Mouse (Mus musculus) liver, embryonic 16.5 days (tissue): Measurements from ENCODE around the gene Ltbp4. TPM values are rescaled to one million over a fixed set of nuclear protein-coding genes. Genes with fewer than 3 reads are reported as not detected.

Experiments used
- ATAC-seq: fragments of 200-750 bp; cut with Nextera tagmentation; 2 replicates; pipeline ENCODE4 v1.8.0; 2017; ENCODE audit warnings: low read depth, mild to moderate bottlenecking, moderate number of reproducible peaks, moderate library complexity
- H3K27ac ChIP-seq: fragments of 300-500 bp; sonication (generic); 2 replicates; pipeline ENCODE4 v1.5.1; 2014; ENCODE audit warnings: mild to moderate bottlenecking, low read length
- H3K27me3 ChIP-seq: fragments of 300-500 bp; sonication (generic); 2 replicates; pipeline ENCODE4 v1.6.1; 2014; ENCODE audit warnings: low read depth, low read length, mixed read lengths; ENCODE audit not compliant: control insufficient read depth, insufficient read depth
- H3K36me3 ChIP-seq: fragments of 300-500 bp; sonication (generic); 2 replicates; pipeline ENCODE4 v1.6.1; 2014; ENCODE audit warnings: mild to moderate bottlenecking; ENCODE audit not compliant: control insufficient read depth, insufficient read depth
- H3K4me1 ChIP-seq: fragments of 300-500 bp; sonication (generic); 2 replicates; pipeline ENCODE4 v1.6.1; 2014; ENCODE audit warnings: low read depth, low read length, mixed read lengths; ENCODE audit not compliant: control insufficient read depth
- H3K4me2 ChIP-seq: fragments of 300-500 bp; sonication (generic); 2 replicates; pipeline ENCODE4 v1.6.1; 2014; ENCODE audit warnings: low read depth, low read length, mixed read lengths
- H3K4me3 ChIP-seq: fragments of 300-500 bp; sonication (generic); 2 replicates; pipeline ENCODE4 v1.5.1; 2014; ENCODE audit warnings: low read depth, mild to moderate bottlenecking, low read length
- H3K9ac ChIP-seq: fragments of 300-500 bp; sonication (generic); 2 replicates; pipeline ENCODE4 v1.6.1; 2014; ENCODE audit warnings: low read depth, low read length
- H3K9me3 ChIP-seq: fragments of 300-500 bp; sonication (generic); replicated peaks from 2 replicates; pipeline ENCODE4 v1.6.1; 2016; ENCODE audit warnings: low read length; ENCODE audit not compliant: control insufficient read depth
- WGBS: fragments of 180-500 bp; shearing (Covaris S2); extraction: QIAGEN DNeasy Blood & Tissue Kit; methylation state at CpG from one replicate; pipeline ENCODE4 v1.1.7; 2014; ENCODE audit not compliant: insufficient replicate concordance; 5-methylcytosine and 5-hydroxymethylcytosine counted together
- polyA plus RNA-seq: library from polyadenylated mRNA; unstranded; fragments of >200 nt; fragmentation: Nextera tagmentation; extraction: Ambion mirVana; gene quantifications from 2 replicates; pipeline ENCODE4 v1.2.1, GENCODE M21; 2015

Ltbp4 gene
- 5.2 and 7.6 TPM in 2 replicates for polyA plus RNA-seq

GRCm38 (mm10) chr7:27337175-27337853, at the start of gene Ltbp4:
TSS of gene Ltbp4 (minus strand) at chr7:27337692.
- Histone ChIP-seq H3K4me3 (peak within 1 kb of the TSS; percentile 20; the same call in 1 of the 2 replicates), H3K27me3 (peaks cover 78% of the 10 kb centered on the region), H3K4me1 (peaks cover 4% of the 10 kb centered on the region), H3K9ac (no peak within 1 kb of the TSS), H3K36me3 (no peaks in the 10 kb centered on the region), H3K4me2 (peak within 1 kb of the TSS; percentile 39), H3K9me3 (no peaks in the 10 kb centered on the region), H3K27ac (no peak within 1 kb of the TSS)
- ATAC-seq = peak; percentile 80
- WGBS = 2% methylated on average over 35 of the region's 36 CpGs

- no peak for ATAC-seq
- no peak overlapping the region for H3K9ac ChIP-seq
- no peaks in the 10 kb centered on the region for H3K36me3 ChIP-seq
- no peak overlapping the region for H3K27ac ChIP-seq
- peaks cover 5% of the 10 kb centered on the region for H3K4me1 ChIP-seq
- no peaks in the 10 kb centered on the region for H3K9me3 ChIP-seq
- no peaks in the 10 kb centered on the region; the same call in 1 of the 2 replicates for H3K27me3 ChIP-seq
- 46% methylated on average over 4 of the region's 4 CpGs for WGBS
- no peak overlapping the region for H3K4me3 ChIP-seq
- no peak overlapping the region for H3K4me2 ChIP-seq
Measured at GRCm38 (mm10) chr7:27384731-27385130, 47.2 kb upstream of the Ltbp4 start.

GRCm38 (mm10) chr7:27384134-27384533, 46.6 kb upstream of the Ltbp4 start:
- Histone ChIP-seq H3K36me3 (no peaks in the 10 kb centered on the region), H3K4me2 (no peak overlapping the region), H3K9ac (no peak overlapping the region), H3K27ac (no peak overlapping the region), H3K9me3 (no peaks in the 10 kb centered on the region), H3K27me3 (peaks cover under 1% of the 10 kb centered on the region; the same call in 1 of the 2 replicates), H3K4me3 (no peak overlapping the region), H3K4me1 (peaks cover 5% of the 10 kb centered on the region)
- WGBS = 72% methylated on average over 5 of the region's 5 CpGs
- ATAC-seq = no peak

- no peaks in the 10 kb centered on the region for H3K36me3 ChIP-seq
- no peak overlapping the region for H3K4me2 ChIP-seq
- 30% methylated on average over 1 of the region's 1 CpGs for WGBS
- H3K4me3 ChIP-seq = no peak overlapping the region
- peaks cover 5% of the 10 kb centered on the region for H3K4me1 ChIP-seq
- peaks cover 3% of the 10 kb centered on the region; the same call in 1 of the 2 replicates for H3K27me3 ChIP-seq
- no peaks in the 10 kb centered on the region for H3K9me3 ChIP-seq
- H3K9ac ChIP-seq = no peak overlapping the region
- no peak for ATAC-seq
- no peak overlapping the region for H3K27ac ChIP-seq
Measured at GRCm38 (mm10) chr7:27383233-27383632, 45.7 kb upstream of the Ltbp4 start.

GRCm38 (mm10) chr7:27381560-27381959, 44.1 kb upstream of the Ltbp4 start:
- peaks cover 5% of the 10 kb centered on the region for H3K4me1 ChIP-seq
- no peaks in the 10 kb centered on the region for H3K36me3 ChIP-seq
- H3K4me2 ChIP-seq = no peak overlapping the region
- peaks cover 3% of the 10 kb centered on the region; the same call in 1 of the 2 replicates for H3K27me3 ChIP-seq
- ATAC-seq = no peak
- H3K9ac ChIP-seq = no peak overlapping the region
- no peaks in the 10 kb centered on the region for H3K9me3 ChIP-seq
- H3K4me3 ChIP-seq = no peak overlapping the region
- H3K27ac ChIP-seq = no peak overlapping the region
- 45% methylated on average over 4 of the region's 4 CpGs for WGBS

- no peak for ATAC-seq
- Histone ChIP-seq H3K4me2 (no peak overlapping the region), H3K27ac (no peak overlapping the region), H3K27me3 (peaks cover 7% of the 10 kb centered on the region), H3K36me3 (no peaks in the 10 kb centered on the region), H3K9ac (no peak overlapping the region), H3K9me3 (no peaks in the 10 kb centered on the region), H3K4me1 (peaks cover 5% of the 10 kb centered on the region), H3K4me3 (no peak overlapping the region)
- 20% methylated on average over 1 of the region's 1 CpGs for WGBS
Measured at GRCm38 (mm10) chr7:27381009-27381408, 43.5 kb upstream of the Ltbp4 start.

GRCm38 (mm10) chr7:27379836-27380235, 42.3 kb upstream of the Ltbp4 start:
- 74% methylated on average over 6 of the region's 6 CpGs for WGBS
- H3K27me3 ChIP-seq = peaks cover 17% of the 10 kb centered on the region
- ATAC-seq = no peak
- H3K4me2 ChIP-seq = no peak overlapping the region
- no peaks in the 10 kb centered on the region for H3K36me3 ChIP-seq
- H3K9me3 ChIP-seq = no peaks in the 10 kb centered on the region
- H3K4me1 ChIP-seq = peaks cover 5% of the 10 kb centered on the region
- H3K27ac ChIP-seq = no peak overlapping the region
- no peak overlapping the region for H3K9ac ChIP-seq
- H3K4me3 ChIP-seq = no peak overlapping the region

GRCm38 (mm10) chr7:27378431-27378830, 40.9 kb upstream of the Ltbp4 start:
- Histone ChIP-seq H3K9me3 (no peaks in the 10 kb centered on the region), H3K27ac (no peak overlapping the region), H3K4me2 (no peak overlapping the region), H3K4me1 (peaks cover 3% of the 10 kb centered on the region), H3K4me3 (no peak overlapping the region), H3K27me3 (peaks cover 29% of the 10 kb centered on the region), H3K36me3 (no peaks in the 10 kb centered on the region), H3K9ac (no peak overlapping the region)
- no peak for ATAC-seq
- WGBS = 15% methylated on average over 4 of the region's 4 CpGs

GRCm38 (mm10) chr7:27375274-27375673, 37.8 kb upstream of the Ltbp4 start:
- Histone ChIP-seq H3K27me3 (peaks cover 60% of the 10 kb centered on the region), H3K27ac (no peak overlapping the region), H3K4me2 (no peak overlapping the region), H3K4me1 (no peaks in the 10 kb centered on the region), H3K36me3 (no peaks in the 10 kb centered on the region), H3K9ac (no peak overlapping the region), H3K9me3 (no peaks in the 10 kb centered on the region; the same call in 1 of the 2 replicates), H3K4me3 (no peak overlapping the region)
- WGBS = 5% methylated on average over 22 of the region's 22 CpGs
- ATAC-seq = no peak
